Mouse (Mus musculus) lung, embryonic 15.5 days (tissue): Measurements from ENCODE around the gene Rab6b. TPM values are rescaled to one million over a fixed set of nuclear protein-coding genes. Genes with fewer than 3 reads are reported as not detected.

Experiments
- ATAC-seq: fragments of 200-750 bp; cut with Nextera tagmentation; 2 replicates; pipeline ENCODE4 v1.8.0; 2017; ENCODE audit warnings: moderate number of reproducible peaks, borderline replicate concordance; ENCODE audit not compliant: low FRiP score, low TSS enrichment; ENCODE audit errors: extremely low read depth
- H3K27ac ChIP-seq: fragments of 300-500 bp; sonication (generic); 2 replicates; pipeline ENCODE4 v1.5.1; 2015; ENCODE audit warnings: moderate library complexity, mild to moderate bottlenecking, inconsistent platforms
- H3K27me3 ChIP-seq: fragments of 300-500 bp; sonication (generic); 2 replicates; pipeline ENCODE4 v1.6.1; 2015; ENCODE audit warnings: inconsistent platforms
- H3K36me3 ChIP-seq: fragments of 300-500 bp; sonication (generic); 2 replicates; pipeline ENCODE4 v1.6.1; 2015; ENCODE audit warnings: inconsistent platforms
- H3K4me1 ChIP-seq: fragments of 300-500 bp; sonication (generic); 2 replicates; pipeline ENCODE4 v1.6.1; 2015; ENCODE audit warnings: inconsistent platforms
- H3K4me2 ChIP-seq: fragments of 300-500 bp; sonication (generic); 2 replicates; pipeline ENCODE4 v1.6.1; 2015; ENCODE audit warnings: inconsistent platforms, mild to moderate bottlenecking, moderate library complexity
- H3K4me3 ChIP-seq: fragments of 300-500 bp; sonication (generic); 2 replicates; pipeline ENCODE4 v1.5.1; 2015; ENCODE audit warnings: mild to moderate bottlenecking, inconsistent platforms
- H3K9ac ChIP-seq: fragments of 300-500 bp; sonication (generic); 2 replicates; pipeline ENCODE4 v1.6.1; 2015; ENCODE audit warnings: inconsistent platforms
- H3K9me3 ChIP-seq: fragments of 300-500 bp; sonication (generic); 2 replicates; pipeline ENCODE4 v1.6.1; 2016; ENCODE audit warnings: inconsistent platforms
- WGBS: fragments of 180-500 bp; shearing (Covaris S2); methylation state at CpG from one replicate; pipeline ENCODE4 v1.1.7; 2015; 5-methylcytosine and 5-hydroxymethylcytosine counted together
- polyA plus RNA-seq: library from polyadenylated mRNA; unstranded; fragments of >200 nt; fragmentation: Nextera tagmentation; extraction: Ambion mirVana; gene quantifications from 2 replicates; pipeline ENCODE4 v1.2.1, GENCODE M21; 2015

The Rab6b gene
- polyA plus RNA-seq = 3.8 and 4.3 TPM in 2 replicates

GRCm38 (mm10) chr9:103111621-103112470 is at the start of gene Rab6b:
TSS of gene Rab6b (plus strand) at chr9:103111787.
- WGBS = 1% methylated on average over 48 of the region's 81 CpGs
- Histone ChIP-seq H3K36me3 (no peaks in the 10 kb centered on the region), H3K27me3 (peaks cover 60% of the 10 kb centered on the region), H3K9me3 (no peaks in the 10 kb centered on the region), H3K27ac (no peak within 1 kb of the TSS), H3K4me2 (peak within 1 kb of the TSS; percentile 99), H3K9ac (peak within 1 kb of the TSS; percentile 65), H3K4me1 (peaks cover 35% of the 10 kb centered on the region), H3K4me3 (peak within 1 kb of the TSS; percentile 73)
- peak; percentile 64 for ATAC-seq

- no peak for ATAC-seq
- no peaks in the 10 kb centered on the region for H3K36me3 ChIP-seq
- WGBS = 91% methylated on average over 6 of the region's 6 CpGs
These were observed 48.0 kb upstream of the Rab6b start for GRCm38 (mm10) chr9:103063591-103063990.

DNA sequence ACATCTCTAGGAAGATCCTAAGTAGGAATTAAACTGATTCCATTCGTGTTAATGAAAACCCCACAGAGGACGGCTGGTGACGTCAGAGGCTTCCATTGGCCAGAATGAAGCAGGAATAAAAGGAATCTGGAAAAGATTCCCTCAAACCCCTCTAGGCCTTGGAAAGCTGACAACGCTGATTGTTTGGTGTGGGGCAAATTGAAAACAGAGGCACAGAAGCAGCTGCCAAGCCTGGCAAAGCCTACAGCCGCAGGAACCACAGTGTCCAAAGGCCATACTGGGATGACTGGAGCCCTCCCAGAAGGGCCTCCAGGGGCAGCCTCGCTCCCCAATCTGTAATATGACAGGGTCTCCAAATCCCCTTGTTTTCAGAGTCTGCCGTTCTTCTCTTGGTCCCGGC is 44.7 kb upstream of the Rab6b start:
- 76% methylated on average over 8 of the region's 8 CpGs for WGBS
- no peaks in the 10 kb centered on the region for H3K36me3 ChIP-seq
- H3K9ac ChIP-seq = no peak overlapping the region
- no peaks in the 10 kb centered on the region for H3K9me3 ChIP-seq
- no peak overlapping the region for H3K4me3 ChIP-seq
- no peak overlapping the region for H3K4me2 ChIP-seq
- H3K27me3 ChIP-seq = no peaks in the 10 kb centered on the region
- H3K4me1 ChIP-seq = peaks cover 9% of the 10 kb centered on the region
- no peak overlapping the region for H3K27ac ChIP-seq
- no peak for ATAC-seq

More at GRCm38 (mm10) chr9:103063591-103063990, 48.0 kb upstream of the Rab6b start:
- Histone ChIP-seq H3K27ac (no peak overlapping the region), H3K4me1 (no peaks in the 10 kb centered on the region), H3K9me3 (no peaks in the 10 kb centered on the region), H3K27me3 (no peaks in the 10 kb centered on the region), H3K9ac (no peak overlapping the region), H3K4me2 (no peak overlapping the region), H3K4me3 (no peak overlapping the region)

DNA sequence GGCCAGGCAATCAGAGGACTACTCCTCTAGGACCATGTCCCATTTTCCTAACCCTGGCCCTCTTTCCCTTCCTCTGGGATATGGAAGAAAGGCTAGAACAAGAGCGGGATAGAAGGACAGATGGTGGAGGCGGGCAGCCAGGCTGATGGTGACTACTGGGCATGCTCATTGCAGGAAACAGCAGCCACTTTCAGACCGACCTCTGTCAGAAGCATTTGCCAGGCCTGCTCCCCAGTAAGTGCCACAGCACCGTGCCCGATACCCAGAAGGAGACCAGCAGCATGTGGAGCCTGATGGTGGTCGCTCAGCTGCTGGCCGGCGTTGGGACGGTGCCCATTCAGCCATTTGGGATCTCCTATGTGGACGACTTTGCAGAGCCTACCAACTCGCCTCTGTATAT is 43.9 kb upstream of the Rab6b start:
- H3K9me3 ChIP-seq = no peaks in the 10 kb centered on the region
- no peak overlapping the region for H3K27ac ChIP-seq
- H3K4me2 ChIP-seq = no peak overlapping the region
- ATAC-seq = no peak
- H3K27me3 ChIP-seq = no peaks in the 10 kb centered on the region
- WGBS = 89% methylated on average over 11 of the region's 11 CpGs
- no peak overlapping the region for H3K9ac ChIP-seq
- H3K36me3 ChIP-seq = no peaks in the 10 kb centered on the region
- H3K4me1 ChIP-seq = peaks cover 16% of the 10 kb centered on the region
- no peak overlapping the region for H3K4me3 ChIP-seq

- Histone ChIP-seq H3K9me3 (no peaks in the 10 kb centered on the region), H3K4me3 (no peak overlapping the region), H3K4me2 (no peak overlapping the region), H3K9ac (no peak overlapping the region), H3K36me3 (no peaks in the 10 kb centered on the region; the same call in 1 of the 2 replicates), H3K4me1 (peaks cover 20% of the 10 kb centered on the region), H3K27me3 (no peaks in the 10 kb centered on the region), H3K27ac (no peak overlapping the region)
- no peak for ATAC-seq
- WGBS = 91% methylated on average over 8 of the region's 8 CpGs
These were observed 42.8 kb upstream of the Rab6b start for GRCm38 (mm10) chr9:103068769-103069168.

- ATAC-seq = peak; percentile 53; the same call in 1 of the 2 replicates
- Histone ChIP-seq H3K36me3 (no peaks in the 10 kb centered on the region; the same call in 1 of the 2 replicates), H3K4me1 (peaks cover 27% of the 10 kb centered on the region), H3K27ac (peak overlapping the region; percentile 27), H3K27me3 (no peaks in the 10 kb centered on the region), H3K4me2 (no peak overlapping the region), H3K9ac (no peak overlapping the region), H3K4me3 (no peak overlapping the region), H3K9me3 (no peaks in the 10 kb centered on the region)
- 53% methylated on average over 7 of the region's 7 CpGs for WGBS
These were observed 39.9 kb upstream of the Rab6b start for GRCm38 (mm10) chr9:103071541-103072203.

GRCm38 (mm10) chr9:103072204-103072599 is 39.4 kb upstream of the Rab6b start:
- WGBS = 86% methylated on average over 6 of the region's 6 CpGs

GRCm38 (mm10) chr9:103072926-103073515 is 38.6 kb upstream of the Rab6b start:
- H3K36me3 ChIP-seq = no peaks in the 10 kb centered on the region; the same call in 1 of the 2 replicates
- WGBS = 69% methylated on average over 11 of the region's 11 CpGs
- H3K4me2 ChIP-seq = no peak overlapping the region
- H3K27ac ChIP-seq = no peak overlapping the region
- H3K4me3 ChIP-seq = no peak overlapping the region
- no peaks in the 10 kb centered on the region for H3K9me3 ChIP-seq
- H3K9ac ChIP-seq = no peak overlapping the region
- H3K27me3 ChIP-seq = no peaks in the 10 kb centered on the region
- no peak for ATAC-seq
- peaks cover 40% of the 10 kb centered on the region for H3K4me1 ChIP-seq

More at GRCm38 (mm10) chr9:103072204-103072599, 39.4 kb upstream of the Rab6b start:
- H3K9me3 ChIP-seq = no peaks in the 10 kb centered on the region
- H3K4me3 ChIP-seq = no peak overlapping the region
- no peaks in the 10 kb centered on the region; the same call in 1 of the 2 replicates for H3K36me3 ChIP-seq
- no peak overlapping the region for H3K4me2 ChIP-seq
- peaks cover 32% of the 10 kb centered on the region for H3K4me1 ChIP-seq
- no peaks in the 10 kb centered on the region for H3K27me3 ChIP-seq
- H3K27ac ChIP-seq = peak overlapping the region; percentile 27
- ATAC-seq = no peak
- H3K9ac ChIP-seq = no peak overlapping the region

- no peak overlapping the region for H3K4me2 ChIP-seq
- H3K9ac ChIP-seq = no peak overlapping the region
- H3K9me3 ChIP-seq = no peaks in the 10 kb centered on the region
- ATAC-seq = peak; percentile 71
- no peaks in the 10 kb centered on the region; the same call in 1 of the 2 replicates for H3K36me3 ChIP-seq
- H3K4me3 ChIP-seq = no peak overlapping the region
- no peaks in the 10 kb centered on the region for H3K27me3 ChIP-seq
- 32% methylated on average over 21 of the region's 21 CpGs for WGBS
- H3K4me1 ChIP-seq = peaks cover 36% of the 10 kb centered on the region
- peak overlapping the region; percentile 90 for H3K27ac ChIP-seq
These were observed 34.6 kb upstream of the Rab6b start for GRCm38 (mm10) chr9:103076836-103077531.

DNA sequence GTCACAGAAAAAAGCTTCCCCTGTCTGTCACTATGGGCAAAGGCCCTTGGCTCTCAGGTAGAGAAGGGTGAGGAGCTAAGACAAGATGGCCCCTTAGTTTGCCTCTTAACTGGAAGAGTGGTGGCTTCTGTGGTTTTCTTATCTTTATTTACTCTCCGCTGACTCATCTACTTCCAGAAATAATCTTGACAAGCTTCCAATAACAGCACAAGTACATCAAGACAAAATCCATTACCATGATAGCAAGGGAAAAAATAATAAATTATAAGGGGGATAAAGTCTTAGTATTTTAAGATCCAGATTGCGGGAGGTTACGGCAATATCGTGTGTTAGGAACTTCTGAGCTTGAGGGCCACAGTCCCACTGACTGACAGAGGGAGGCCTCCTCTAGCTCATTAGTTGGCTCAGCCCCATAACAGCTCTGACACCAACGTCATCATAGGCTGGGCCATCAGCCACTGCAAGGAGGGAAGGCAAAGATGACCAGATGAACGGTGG is 33.3 kb upstream of the Rab6b start:
- H3K4me2 ChIP-seq = no peak overlapping the region
- no peak overlapping the region for H3K4me3 ChIP-seq
- no peaks in the 10 kb centered on the region for H3K27me3 ChIP-seq
- ATAC-seq = peak; percentile 63; the same call in 1 of the 2 replicates
- peak overlapping the region; percentile 90; the same call in 1 of the 2 replicates for H3K27ac ChIP-seq
- H3K4me1 ChIP-seq = peaks cover 26% of the 10 kb centered on the region
- no peaks in the 10 kb centered on the region; the same call in 1 of the 2 replicates for H3K36me3 ChIP-seq
- 52% methylated on average over 6 of the region's 6 CpGs for WGBS
- no peaks in the 10 kb centered on the region for H3K9me3 ChIP-seq
- H3K9ac ChIP-seq = no peak overlapping the region

GRCm38 (mm10) chr9:103080211-103080610 is 31.4 kb upstream of the Rab6b start:
- Histone ChIP-seq H3K27me3 (no peaks in the 10 kb centered on the region), H3K4me2 (no peak overlapping the region), H3K27ac (no peak overlapping the region), H3K9me3 (no peaks in the 10 kb centered on the region), H3K9ac (no peak overlapping the region), H3K36me3 (no peaks in the 10 kb centered on the region), H3K4me3 (no peak overlapping the region), H3K4me1 (peaks cover 26% of the 10 kb centered on the region)
- no peak for ATAC-seq
- WGBS = 87% methylated on average over 3 of the region's 3 CpGs
